Mouse (Mus musculus): Measurements from ENCODE around the gene Hmgn5.

The Hmgn5 gene

DNA sequence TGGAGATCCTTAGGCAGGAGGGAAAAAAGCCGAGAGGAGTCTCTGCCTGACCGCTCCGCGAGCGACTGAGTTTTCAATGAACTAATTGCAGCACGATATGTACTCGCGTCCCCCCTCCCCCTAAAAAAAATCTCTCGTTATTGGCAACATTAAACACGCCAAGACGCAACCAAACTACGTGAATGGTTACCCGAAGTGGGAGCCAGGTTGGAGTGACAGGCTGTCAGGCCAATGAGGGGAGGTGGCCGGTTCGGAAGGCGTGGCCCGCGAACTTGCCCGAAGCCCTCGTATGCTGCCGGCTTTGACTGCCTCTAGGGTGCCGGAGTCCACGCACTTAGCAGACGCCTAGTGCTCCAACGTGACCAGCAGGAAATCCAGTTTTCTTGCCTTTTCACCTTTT lies at the start of gene Hmgn5:
Gene Hmgn5, minus strand, starts transcription at position 122 of the 400 bp plus-strand sequence.
- peak; percentile 79 to 86 for DNase-seq (ENCODE audit: low spot score in 2 of 2)

DNA sequence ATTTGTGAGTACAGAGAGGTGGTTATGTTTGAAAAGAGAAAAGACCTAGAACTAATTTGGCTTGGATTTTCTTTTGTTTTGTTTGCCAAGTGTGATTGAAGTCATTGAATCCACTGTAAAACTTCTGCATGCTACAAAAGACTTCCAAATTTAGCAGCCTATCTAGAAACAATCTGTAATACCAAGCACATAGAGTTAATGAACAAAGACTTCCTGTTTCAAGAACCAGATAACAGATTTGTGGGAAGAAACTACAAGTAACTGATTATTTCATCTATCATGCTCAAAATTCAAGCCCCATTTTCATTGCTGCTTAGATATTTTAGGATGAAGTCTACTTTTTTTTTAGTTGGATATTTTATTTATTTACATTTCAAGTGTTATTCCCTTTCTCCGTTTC lies 34.6 kb upstream of the Hmgn5 start:
- DNase-seq (ENCODE audit: low spot score in 2 of 2): no peak

GRCm38 (mm10) chrX:109026224-109026623 lies 13.0 kb upstream of the Hmgn5 start:
- DNase-seq (ENCODE audit: low spot score in 2 of 2): no peak

DNA sequence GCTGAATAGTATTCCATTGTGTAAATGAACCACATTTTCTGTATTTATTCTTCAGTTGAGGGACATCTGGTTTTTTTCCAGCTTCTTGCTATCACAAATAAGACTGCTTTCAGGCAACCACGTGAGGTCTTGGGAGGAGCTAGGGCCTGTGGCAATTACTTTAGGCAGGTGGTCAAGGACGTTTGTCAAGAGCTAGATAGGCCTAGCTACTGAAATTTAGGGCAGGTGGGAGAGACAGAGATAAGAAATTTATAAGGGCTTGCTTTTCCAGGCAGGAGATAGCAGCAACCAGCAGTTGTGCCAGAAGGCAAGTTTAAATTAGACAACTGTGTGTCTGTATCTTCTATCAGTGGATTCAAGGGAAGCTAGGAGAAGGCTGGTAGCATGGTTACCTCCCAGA lies 7.7 kb upstream of the Hmgn5 start:
- DNase-seq (ENCODE audit: low spot score in 2 of 2): no peak

GRCm38 (mm10) chrX:109014166-109014565 lies 962 bp upstream of the Hmgn5 start:
- DNase-seq (ENCODE audit: low spot score in 2 of 2): no peak

- peak; percentile 3 to 7 for DNase-seq (ENCODE audit: low spot score in 2 of 2)
Observed at GRCm38 (mm10) chrX:109013686-109014085, 482 bp upstream of the Hmgn5 start.

- peak in 1 of 2 experiments; percentile 7 for DNase-seq (ENCODE audit: low spot score in 2 of 2)
Observed at GRCm38 (mm10) chrX:109012371-109013031, 703 bp downstream of the Hmgn5 start.

DNA sequence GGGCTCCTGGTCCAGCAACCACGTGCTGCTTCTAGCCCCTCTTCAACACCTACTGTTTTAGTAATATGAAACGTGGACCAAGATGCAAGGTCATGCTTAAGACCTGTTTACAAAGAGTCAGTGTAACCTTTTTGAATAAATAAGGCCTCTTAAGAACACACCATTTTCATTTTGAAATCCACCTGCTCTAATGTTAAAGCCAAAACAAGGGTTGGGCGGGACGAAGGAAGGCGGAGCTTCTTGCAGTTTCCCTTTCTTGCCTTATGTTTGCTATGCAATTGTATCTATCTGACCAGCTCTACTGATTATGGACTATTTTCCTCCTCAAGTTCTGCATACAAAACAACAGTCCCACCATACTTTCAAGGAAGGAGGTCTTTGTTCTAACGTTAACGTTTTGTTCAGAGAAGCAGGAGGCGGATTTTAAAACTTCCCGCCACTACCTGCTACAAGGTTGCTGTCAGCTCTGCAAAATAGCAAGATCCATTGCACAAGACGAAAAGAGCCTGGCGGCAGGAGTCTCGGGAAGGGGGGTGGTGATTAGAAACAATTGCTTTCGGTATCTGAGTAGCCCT lies 1.5 kb downstream of the Hmgn5 start:
- no peak for DNase-seq (ENCODE audit: low spot score in 2 of 2)

DNA sequence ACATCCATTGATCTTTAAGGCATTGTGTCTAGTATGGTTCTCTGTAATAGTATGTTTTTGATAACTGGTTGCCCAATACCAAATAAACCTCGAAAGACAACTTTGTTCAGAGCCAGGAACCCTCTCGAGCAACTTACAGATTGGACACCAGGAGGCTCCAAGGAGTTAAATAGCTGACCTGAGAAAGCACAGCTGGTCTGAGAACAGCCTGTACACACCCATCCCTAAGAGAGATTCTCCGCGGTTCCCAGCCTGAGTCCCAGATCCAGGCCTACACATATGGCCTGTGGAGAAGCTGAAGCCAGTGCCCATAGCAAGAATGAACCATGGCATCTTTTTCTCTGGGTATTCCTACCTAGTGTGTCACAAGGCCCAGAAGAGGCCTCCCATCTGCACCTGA lies 11.9 kb downstream of the Hmgn5 start:
- DNase-seq (ENCODE audit: low spot score in 2 of 2): no peak

Data from frontal cortex, postnatal 25 days (tissue).